Mouse (Mus musculus): Measurements from ENCODE around the gene Phlpp1. TPM values are rescaled to one million over a fixed set of nuclear protein-coding genes. Genes with fewer than 3 reads are reported as not detected.

Gene Phlpp1
- total and polyA plus RNA-seq, 3 experiments, result 14.8 to 38.4 (median 20.9) TPM

DNA sequence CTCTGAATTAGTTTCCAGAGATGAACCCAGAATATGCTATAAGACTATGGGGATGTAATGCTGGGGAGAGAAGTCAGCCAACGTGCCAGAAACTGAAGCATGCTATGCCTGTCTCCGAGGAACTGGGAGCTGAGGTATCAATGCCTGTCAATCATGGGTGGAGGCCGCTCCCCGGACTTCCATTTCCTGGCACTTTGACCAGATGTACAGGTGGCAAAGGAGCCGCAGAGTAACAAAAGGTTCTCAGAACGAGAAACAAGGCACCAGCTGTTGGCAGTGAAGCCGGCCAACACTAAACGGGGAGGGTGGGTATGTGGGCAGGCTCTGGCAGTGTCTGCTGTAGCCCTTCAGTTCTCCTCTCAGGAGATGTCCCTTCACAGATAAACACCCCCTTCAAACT, 256.6 kb downstream of the Phlpp1 start:
- Histone ChIP-seq H3K9me3 (replicated peaks; ENCODE audit: low read length) (no peaks in the 10 kb centered on the region), H3K27ac (ENCODE audit: insufficient read depth, low read depth) (no peak overlapping the region), H3K4me1 (ENCODE audit: control insufficient read depth in 1 of 2, insufficient read depth in 2 of 2) (peaks cover 0 to 3% of the 10 kb centered on the region in 2 experiments; a peak in 2 of 4 replicates), H3K36me3 (replicated peaks in 1 of 2; ENCODE audit: control insufficient read depth in 1 of 2, insufficient read depth in 1 of 2, low read length in 1 of 2) (no peaks in the 10 kb centered on the region), H3K79me2 (replicated peaks; ENCODE audit: control insufficient read depth, extremely low read depth, insufficient read depth, poor library complexity, severe bottlenecking) (no peaks in the 10 kb centered on the region), H3K9ac (ENCODE audit: insufficient read depth, low read depth) (no peak overlapping the region), H3K4me3 (replicated peaks in 1 of 3; ENCODE audit: low read depth in 2 of 3, low read length in 2 of 3, poor library complexity in 1 of 3) (no peak overlapping the region), H3K4me2 (ENCODE audit: insufficient read depth, low read depth, poor library complexity, severe bottlenecking) (no peak overlapping the region), H3K27me3 (replicated peaks) (no peaks in the 10 kb centered on the region)
- no peak for TF ChIP-seq ETS1 (conservative IDR thresholded peaks at IDR 0.05; ENCODE audit: low read depth, low read length)
- dilution Hi-C loops (cut with MboI; ENCODE audit: extremely low pct_ligation_motif_present, extremely low pct_unique_long_range_greater_than_20kb, low sequenced_read_pairs) (no loop called here), in situ Hi-C loops (cut with MboI; ENCODE audit: low pct_ligation_motif_present, low pct_unique_long_range_greater_than_20kb, low sequenced_read_pairs) (loop anchor here (5.0 to 10.0 kb wide), 2 partner anchors 97 to 314 kb away; no protein-coding TSS in a partner anchor)
- no peak for DNase-seq (ENCODE audit: extremely low read depth)

DNA sequence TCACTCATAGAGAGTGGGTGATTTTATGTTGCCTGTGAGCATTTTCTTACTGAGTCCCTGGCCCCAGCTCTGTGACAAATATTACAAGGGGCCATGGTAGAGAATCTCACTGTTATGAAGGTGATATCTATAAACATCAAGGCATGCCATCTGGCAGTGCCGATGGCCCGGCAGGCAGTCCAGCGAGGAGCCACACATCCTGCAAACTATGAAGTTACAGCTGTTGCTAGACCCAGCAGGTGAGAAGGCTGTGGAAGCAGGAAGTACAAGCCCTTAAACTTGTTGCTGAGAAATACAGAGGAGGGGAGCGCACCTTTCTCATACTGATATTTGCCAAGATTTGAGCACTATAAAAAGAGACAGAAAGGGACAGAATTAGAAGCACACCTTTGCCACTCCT, 257.0 kb downstream of the Phlpp1 start:
- Histone ChIP-seq H3K79me2 (replicated peaks; ENCODE audit: control insufficient read depth, extremely low read depth, insufficient read depth, poor library complexity, severe bottlenecking) (no peaks in the 10 kb centered on the region), H3K4me2 (ENCODE audit: insufficient read depth, low read depth, poor library complexity, severe bottlenecking) (no peak overlapping the region), H3K9me3 (replicated peaks; ENCODE audit: low read length) (no peaks in the 10 kb centered on the region), H3K27me3 (replicated peaks) (no peaks in the 10 kb centered on the region), H3K9ac (ENCODE audit: insufficient read depth, low read depth) (no peak overlapping the region), H3K4me1 (ENCODE audit: control insufficient read depth in 1 of 2, insufficient read depth in 2 of 2) (peaks cover 0 to 3% of the 10 kb centered on the region in 2 experiments; a peak in 2 of 4 replicates), H3K27ac (ENCODE audit: insufficient read depth, low read depth) (no peak overlapping the region), H3K4me3 (replicated peaks in 1 of 3; ENCODE audit: low read depth in 2 of 3, low read length in 2 of 3, poor library complexity in 1 of 3) (no peak overlapping the region), H3K36me3 (replicated peaks in 1 of 2; ENCODE audit: control insufficient read depth in 1 of 2, insufficient read depth in 1 of 2, low read length in 1 of 2) (no peaks in the 10 kb centered on the region)
- dilution Hi-C loops (cut with MboI; ENCODE audit: extremely low pct_ligation_motif_present, extremely low pct_unique_long_range_greater_than_20kb, low sequenced_read_pairs) (no loop called here), in situ Hi-C loops (cut with MboI; ENCODE audit: low pct_ligation_motif_present, low pct_unique_long_range_greater_than_20kb, low sequenced_read_pairs) (loop anchor here (5.0 to 10.0 kb wide), 2 partner anchors 96 to 314 kb away; no protein-coding TSS in a partner anchor)
- DNase-seq (ENCODE audit: extremely low read depth), result no peak
- TF ChIP-seq ETS1 (conservative IDR thresholded peaks at IDR 0.05; ENCODE audit: low read depth, low read length) (no peak), KAT2A (IDR thresholded peaks at IDR 0.05; ENCODE audit: insufficient replicate concordance, low read length) (no peak), MAX (IDR thresholded peaks at IDR 0.05; ENCODE audit: low read length) (no peak), ZC3H11A (IDR thresholded peaks at IDR 0.05; ENCODE audit: low read depth, low read length) (no peak), HCFC1 (IDR thresholded peaks at IDR 0.05; ENCODE audit: low read depth, low read length) (no peak), E2F4 (IDR thresholded peaks at IDR 0.05; ENCODE audit: insufficient replicate concordance, low read depth, low read length) (no peak), POLR2AphosphoS2 (IDR thresholded peaks at IDR 0.05; ENCODE audit: low read depth, low read length) (no peak), ZKSCAN1 (IDR thresholded peaks at IDR 0.05; ENCODE audit: borderline replicate concordance, low read depth, low read length) (no peak), CTCF (conservative IDR thresholded peaks at IDR 0.05 in 1 of 2, IDR thresholded peaks at IDR 0.05 in 1 of 2; ENCODE audit: low read depth in 2 of 2, low read length in 2 of 2) (no peak), POLR2A (IDR thresholded peaks at IDR 0.05; ENCODE audit: low read depth, low read length) (no peak)

DNA sequence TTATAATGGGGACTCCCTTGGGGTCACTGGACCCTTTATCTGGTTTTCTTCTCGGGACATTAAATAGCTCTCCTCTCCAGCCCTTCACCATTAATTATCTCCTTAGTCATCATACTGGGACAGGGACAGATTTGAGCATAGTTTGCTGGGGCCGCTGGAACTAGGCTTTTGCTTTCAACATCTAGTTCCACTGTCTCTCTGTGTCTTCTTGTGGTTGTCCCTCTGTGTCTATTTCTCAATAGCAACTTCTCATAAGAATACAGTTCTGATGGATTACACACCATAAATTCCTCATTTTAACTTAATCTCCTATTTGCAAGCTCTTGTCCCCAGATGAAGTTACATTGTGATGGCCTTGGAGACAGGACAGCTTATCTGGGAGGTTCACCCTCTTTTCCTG, 262.0 kb downstream of the Phlpp1 start:
- no peak for TF ChIP-seq TBP (conservative IDR thresholded peaks at IDR 0.05; ENCODE audit: low read depth, low read length)
- no peak for TF ChIP-seq ELF1 (IDR thresholded peaks at IDR 0.05; ENCODE audit: low read depth, low read length)
- no peak for TF ChIP-seq NELFE (IDR thresholded peaks at IDR 0.05; ENCODE audit: low read depth, low read length)
- TF ChIP-seq E2F4 (IDR thresholded peaks at IDR 0.05; ENCODE audit: insufficient replicate concordance, low read depth, low read length), result no peak
- TF ChIP-seq SIN3A (IDR thresholded peaks at IDR 0.05; ENCODE audit: low read length), result no peak
- no peak for TF ChIP-seq ZKSCAN1 (IDR thresholded peaks at IDR 0.05; ENCODE audit: borderline replicate concordance, low read depth, low read length)
- no peak for TF ChIP-seq USF1 (IDR thresholded peaks at IDR 0.05; ENCODE audit: low read depth, low read length)
- no peak for TF ChIP-seq MEF2A (IDR thresholded peaks at IDR 0.05; ENCODE audit: borderline replicate concordance, low read depth, low read length)
- no peak for TF ChIP-seq SMC3 (IDR thresholded peaks at IDR 0.05; ENCODE audit: low read depth, low read length)
- TF ChIP-seq EP300 (IDR thresholded peaks at IDR 0.05; ENCODE audit: low read length), result no peak
- TF ChIP-seq GABPA (IDR thresholded peaks at IDR 0.05; ENCODE audit: insufficient replicate concordance, low read depth, low read length), result no peak
- TF ChIP-seq JUN (IDR thresholded peaks at IDR 0.05; ENCODE audit: insufficient read depth, low read depth, low read length), result no peak
- no peak for TF ChIP-seq IRF4 (IDR thresholded peaks at IDR 0.05; ENCODE audit: low read depth, low read length)
- dilution Hi-C loops (cut with MboI; ENCODE audit: extremely low pct_ligation_motif_present, extremely low pct_unique_long_range_greater_than_20kb, low sequenced_read_pairs), result no loop called here
- H3K9me3 ChIP-seq (replicated peaks; ENCODE audit: low read length), result no peaks in the 10 kb centered on the region
- H3K4me2 ChIP-seq (ENCODE audit: insufficient read depth, low read depth, poor library complexity, severe bottlenecking), result no peak overlapping the region
- no peak overlapping the region for H3K27ac ChIP-seq (ENCODE audit: insufficient read depth, low read depth)
- no peaks in the 10 kb centered on the region for H3K27me3 ChIP-seq (replicated peaks)
- H3K9ac ChIP-seq (ENCODE audit: insufficient read depth, low read depth), result no peak overlapping the region
- H3K79me2 ChIP-seq (replicated peaks; ENCODE audit: control insufficient read depth, extremely low read depth, insufficient read depth, poor library complexity, severe bottlenecking), result no peaks in the 10 kb centered on the region
- DNase-seq (ENCODE audit: extremely low read depth), result no peak
- in situ Hi-C loops (cut with MboI; ENCODE audit: low pct_ligation_motif_present, low pct_unique_long_range_greater_than_20kb, low sequenced_read_pairs), result no loop called here
- H3K36me3 ChIP-seq (replicated peaks in 1 of 2; ENCODE audit: control insufficient read depth in 1 of 2, insufficient read depth in 1 of 2, low read length in 1 of 2), result no peaks in the 10 kb centered on the region
- no peak overlapping the region for H3K4me3 ChIP-seq (replicated peaks in 1 of 3; ENCODE audit: low read depth in 2 of 3, low read length in 2 of 3, poor library complexity in 1 of 3)
- peaks cover 0 to 2% of the 10 kb centered on the region in 2 experiments; a peak in 1 of 4 replicates for H3K4me1 ChIP-seq (ENCODE audit: control insufficient read depth in 1 of 2, insufficient read depth in 2 of 2)

Data from CH12.LX (cell line).